Mouse (Mus musculus): ENCODE results near the gene Gmpr2. TPM values are rescaled to one million over a fixed set of nuclear protein-coding genes. Genes with fewer than 3 reads are reported as not detected.

Gene Gmpr2
- 41.3 and 43.3 TPM in 2 replicates for polyA plus RNA-seq (2014; fragmentation: Nextera tagmentation; extraction: Ambion mirVana)

DNA sequence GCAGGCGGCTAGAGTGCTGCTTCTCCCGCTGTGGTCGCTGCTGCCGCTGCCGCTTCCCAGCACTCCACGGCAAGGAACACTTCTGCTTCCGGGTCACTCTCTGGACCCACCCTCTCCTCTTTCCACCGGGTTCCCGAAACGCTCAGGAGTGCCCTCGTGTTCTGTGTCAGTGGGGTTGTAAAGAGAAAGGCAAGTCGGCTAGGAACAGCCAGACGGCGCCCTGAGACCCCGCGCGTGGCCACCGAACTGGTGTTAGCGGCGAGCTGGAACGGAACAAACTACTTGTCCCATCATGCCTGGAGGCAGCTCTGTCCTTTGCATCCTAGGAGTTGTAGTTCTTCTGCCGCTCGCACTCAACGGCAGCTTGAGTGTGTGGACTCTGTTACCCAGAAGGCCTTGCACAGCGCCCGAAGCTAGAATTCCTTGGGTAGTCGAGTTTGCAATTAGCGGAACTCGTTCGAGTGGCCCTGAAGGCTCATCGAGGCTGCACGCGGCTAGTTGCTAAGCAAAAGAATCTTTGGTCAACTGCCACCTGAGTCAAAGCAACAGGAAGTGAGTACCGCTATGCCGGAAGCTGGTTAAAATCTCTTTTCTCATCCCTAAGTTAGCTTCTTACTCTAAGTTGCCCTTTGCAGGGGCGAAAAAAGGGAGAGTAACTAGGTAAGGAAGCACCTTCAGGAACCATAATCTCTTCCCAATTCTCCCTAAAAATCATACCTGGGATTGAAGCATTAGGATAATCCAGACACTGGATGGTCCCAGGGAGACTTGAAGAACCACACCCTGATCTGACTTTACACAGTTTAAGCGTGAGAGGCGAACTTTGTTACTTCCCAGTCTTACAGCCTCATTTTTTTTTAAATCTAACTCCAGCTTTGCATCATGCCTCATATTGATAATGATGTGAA, at the start of gene Gmpr2, which contains the start of gene Nedd8:
TSS of gene Gmpr2 (plus strand) at position 109 of the 908 bp plus-strand sequence.
TSS of gene Nedd8 (minus strand) at position 292 of the 908 bp plus-strand sequence.
- WGBS (ENCODE audit: insufficient replicate concordance), result under 1% methylated on average over 38 of the region's 38 CpGs
- H3K4me1 ChIP-seq (ENCODE audit: control insufficient read depth, insufficient read depth, low read length), result peaks cover 10% of the 10 kb centered on the region; the same call in 1 of the 2 replicates
- peak; percentile 95 for ATAC-seq (replicated peaks; ENCODE audit: insufficient number of reproducible peaks, low FRiP score, low TSS enrichment)
- H3K27ac ChIP-seq (ENCODE audit: low read depth, low read length), result peak within 1 kb of the TSS; percentile 77
- peak within 1 kb of the TSS; percentile 96 for H3K4me2 ChIP-seq
- no peaks in the 10 kb centered on the region for H3K9me3 ChIP-seq (replicated peaks; ENCODE audit: control insufficient read depth, low read length)
- peaks cover 13% of the 10 kb centered on the region for H3K36me3 ChIP-seq (ENCODE audit: control insufficient read depth, insufficient read depth, low read length)
- H3K27me3 ChIP-seq (ENCODE audit: control insufficient read depth, insufficient read depth, low read length), result no peaks in the 10 kb centered on the region
- H3K4me3 ChIP-seq (ENCODE audit: low read depth, low read length), result peak within 1 kb of the TSS; percentile 89
- H3K9ac ChIP-seq (ENCODE audit: low read depth, low read length), result peak within 1 kb of the TSS; percentile 88

DNA sequence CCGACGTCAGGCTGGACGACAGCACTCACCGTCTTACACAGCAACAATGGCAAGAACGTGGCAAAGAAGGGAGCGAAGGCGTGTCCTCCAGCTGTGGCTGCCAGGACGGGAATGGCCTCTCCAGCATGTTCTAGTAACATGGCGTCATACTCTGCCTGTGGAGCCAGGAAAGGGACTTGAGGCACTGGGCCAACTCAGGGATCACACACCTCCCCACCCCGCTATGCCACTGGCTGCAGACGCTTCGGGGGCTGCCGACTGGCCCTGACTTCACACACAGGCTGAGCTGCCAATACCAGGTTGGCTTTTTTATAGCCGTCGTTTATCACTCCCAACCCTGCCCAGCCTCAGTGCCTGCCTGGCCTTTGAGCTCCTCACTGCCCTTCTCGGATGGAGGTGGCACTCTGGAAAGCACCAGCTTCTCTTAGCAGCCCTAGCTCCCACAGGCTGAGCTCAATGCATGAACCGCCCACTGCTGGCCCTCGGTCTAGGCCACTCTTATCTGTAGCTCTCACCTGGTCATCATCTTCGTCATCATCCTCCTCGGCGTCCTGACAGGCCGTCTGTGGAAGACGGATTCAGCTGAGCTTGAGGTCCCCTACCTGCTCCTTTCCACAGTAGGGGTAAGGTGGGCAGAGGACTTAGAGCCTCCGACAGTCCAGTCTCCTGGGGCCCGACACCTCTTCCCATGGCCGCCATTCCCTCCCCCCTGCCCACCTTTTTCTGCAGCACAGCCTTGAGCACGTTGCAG, 43.5 kb upstream of the Gmpr2 start:
- H3K27me3 ChIP-seq (ENCODE audit: control insufficient read depth, insufficient read depth, low read length), result no peaks in the 10 kb centered on the region
- H3K36me3 ChIP-seq (ENCODE audit: control insufficient read depth, insufficient read depth, low read length), result peaks cover 51% of the 10 kb centered on the region
- no peak for ATAC-seq (replicated peaks; ENCODE audit: insufficient number of reproducible peaks, low FRiP score, low TSS enrichment)
- no peak overlapping the region for H3K4me3 ChIP-seq (ENCODE audit: low read depth, low read length)
- whole genome bisulfite sequencing (ENCODE audit: insufficient replicate concordance), result 90% methylated on average over 27 of the region's 27 CpGs
- H3K9me3 ChIP-seq (replicated peaks; ENCODE audit: control insufficient read depth, low read length), result no peaks in the 10 kb centered on the region
- H3K4me2 ChIP-seq, result no peak overlapping the region
- no peak overlapping the region for H3K9ac ChIP-seq (ENCODE audit: low read depth, low read length)
- 0 out of 2 replicates have a peak, but pooled peaks cover 4% of the 10 kb centered on the region for H3K4me1 ChIP-seq (ENCODE audit: control insufficient read depth, insufficient read depth, low read length)
- H3K27ac ChIP-seq (ENCODE audit: low read depth, low read length), result no peak overlapping the region

DNA sequence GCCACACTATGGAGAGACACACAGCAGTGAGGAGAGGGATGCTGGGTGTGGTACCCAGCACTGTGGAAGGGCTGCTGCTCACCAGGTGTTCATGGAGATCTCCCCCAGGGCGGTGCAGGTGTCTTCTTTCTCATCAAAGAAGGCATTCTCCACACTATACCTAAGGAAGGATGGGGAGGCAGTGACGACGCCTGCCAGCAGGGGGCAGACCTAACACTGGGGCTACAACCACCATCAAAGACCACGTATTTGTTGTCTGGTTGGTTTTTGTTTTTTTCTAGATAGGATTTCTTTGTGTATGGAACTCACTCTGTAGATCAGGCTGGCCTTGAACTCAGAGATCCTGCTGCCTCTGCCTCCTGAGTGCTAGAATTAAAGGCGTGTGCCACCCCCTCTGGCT, 42.4 kb upstream of the Gmpr2 start:
- Histone ChIP-seq H3K9me3 (replicated peaks; ENCODE audit: control insufficient read depth, low read length) (no peaks in the 10 kb centered on the region), H3K9ac (ENCODE audit: low read depth, low read length) (no peak overlapping the region), H3K4me3 (ENCODE audit: low read depth, low read length) (no peak overlapping the region), H3K4me1 (ENCODE audit: control insufficient read depth, insufficient read depth, low read length) (0 out of 2 replicates have a peak, but pooled peaks cover 4% of the 10 kb centered on the region), H3K36me3 (ENCODE audit: control insufficient read depth, insufficient read depth, low read length) (peaks cover 58% of the 10 kb centered on the region), H3K4me2 (no peak overlapping the region), H3K27me3 (ENCODE audit: control insufficient read depth, insufficient read depth, low read length) (no peaks in the 10 kb centered on the region), H3K27ac (ENCODE audit: low read depth, low read length) (no peak overlapping the region)
- WGBS (ENCODE audit: insufficient replicate concordance), result 52% methylated on average over 5 of the region's 5 CpGs
- no peak for ATAC-seq (replicated peaks; ENCODE audit: insufficient number of reproducible peaks, low FRiP score, low TSS enrichment)

DNA sequence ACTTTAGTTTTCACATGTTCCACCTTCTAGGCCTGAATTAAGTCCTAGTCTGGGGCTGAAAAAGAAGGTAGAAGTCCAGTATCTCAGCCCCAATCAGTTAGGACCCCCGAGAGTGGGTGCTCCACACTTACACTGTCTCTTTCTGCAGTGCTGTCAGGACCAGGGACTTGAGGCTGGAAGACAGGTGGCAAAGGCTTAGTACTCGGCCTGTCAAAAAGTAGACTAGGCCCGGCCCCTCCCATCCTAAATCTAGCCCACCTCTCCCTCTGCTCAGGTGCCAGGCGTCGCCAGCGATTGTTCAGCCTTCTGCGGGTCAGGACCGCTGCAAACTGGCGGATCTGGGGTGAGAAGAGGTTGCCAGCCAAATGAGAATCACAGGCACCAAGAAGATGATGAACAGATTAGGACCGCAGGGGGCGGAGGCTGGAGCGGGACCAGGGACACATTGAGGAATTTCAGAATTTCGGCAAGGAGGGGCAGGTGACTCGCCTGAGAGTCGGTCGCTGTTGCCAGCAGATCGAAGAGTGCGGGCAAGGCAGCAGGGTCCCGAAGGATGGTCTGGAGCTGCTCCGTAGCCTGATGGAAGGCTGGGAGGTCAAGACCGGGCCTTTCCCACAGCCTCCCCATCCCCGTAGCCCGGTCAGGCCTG, 36.7 kb upstream of the Gmpr2 start:
- H3K36me3 ChIP-seq (ENCODE audit: control insufficient read depth, insufficient read depth, low read length), result peaks cover 42% of the 10 kb centered on the region
- peak; percentile 59 for ATAC-seq (replicated peaks; ENCODE audit: insufficient number of reproducible peaks, low FRiP score, low TSS enrichment)
- H3K4me1 ChIP-seq (ENCODE audit: control insufficient read depth, insufficient read depth, low read length), result peaks cover 3% of the 10 kb centered on the region; the same call in 1 of the 2 replicates
- no peaks in the 10 kb centered on the region for H3K27me3 ChIP-seq (ENCODE audit: control insufficient read depth, insufficient read depth, low read length)
- no peak overlapping the region for H3K27ac ChIP-seq (ENCODE audit: low read depth, low read length)
- no peaks in the 10 kb centered on the region for H3K9me3 ChIP-seq (replicated peaks; ENCODE audit: control insufficient read depth, low read length)
- peak overlapping the region; percentile 65 for H3K4me3 ChIP-seq (ENCODE audit: low read depth, low read length)
- WGBS (ENCODE audit: insufficient replicate concordance), result 2% methylated on average over 23 of the region's 23 CpGs
- H3K9ac ChIP-seq (ENCODE audit: low read depth, low read length), result peak overlapping the region; percentile 76
- peak overlapping the region; percentile 78 for H3K4me2 ChIP-seq

DNA sequence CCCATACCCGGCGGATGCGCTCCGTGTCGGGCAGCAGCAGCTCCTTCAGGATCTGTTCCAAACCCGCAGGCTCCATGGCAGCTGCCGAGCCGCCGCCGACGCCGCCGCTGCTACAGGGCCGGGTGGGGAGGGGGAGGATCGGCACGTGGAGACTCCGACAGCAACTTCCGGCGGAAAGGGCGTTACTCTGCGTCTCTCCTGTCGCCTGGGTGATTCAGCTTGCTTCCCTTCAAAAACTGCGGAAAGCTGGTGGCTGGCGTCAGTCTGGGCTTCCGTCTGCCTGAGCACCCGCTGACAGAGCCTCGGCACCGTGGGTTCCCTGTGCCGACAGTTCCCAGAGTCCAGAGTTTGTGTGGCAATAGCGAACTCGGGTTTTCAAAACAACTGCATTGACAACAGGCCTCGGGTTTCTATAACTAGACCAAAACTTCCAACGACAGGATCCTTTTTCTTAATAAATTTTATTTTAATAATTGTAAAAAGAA, 36.2 kb upstream of the Gmpr2 start, which contains the start of gene Ipo4:
TSS of gene Ipo4 (minus strand) at position 435 of the 485 bp plus-strand sequence.
- Histone ChIP-seq H3K4me2 (peak within 1 kb of the TSS; percentile 78), H3K4me3 (ENCODE audit: low read depth, low read length) (peak within 1 kb of the TSS; percentile 65), H3K4me1 (ENCODE audit: control insufficient read depth, insufficient read depth, low read length) (peaks cover 3% of the 10 kb centered on the region; the same call in 1 of the 2 replicates), H3K36me3 (ENCODE audit: control insufficient read depth, insufficient read depth, low read length) (peaks cover 38% of the 10 kb centered on the region), H3K27ac (ENCODE audit: low read depth, low read length) (no peak within 1 kb of the TSS), H3K9ac (ENCODE audit: low read depth, low read length) (peak within 1 kb of the TSS; percentile 76), H3K27me3 (ENCODE audit: control insufficient read depth, insufficient read depth, low read length) (no peaks in the 10 kb centered on the region), H3K9me3 (replicated peaks; ENCODE audit: control insufficient read depth, low read length) (no peaks in the 10 kb centered on the region)
- ATAC-seq (replicated peaks; ENCODE audit: insufficient number of reproducible peaks, low FRiP score, low TSS enrichment), result peak; percentile 64
- 1% methylated on average over 33 of the region's 33 CpGs for WGBS (ENCODE audit: insufficient replicate concordance)

DNA sequence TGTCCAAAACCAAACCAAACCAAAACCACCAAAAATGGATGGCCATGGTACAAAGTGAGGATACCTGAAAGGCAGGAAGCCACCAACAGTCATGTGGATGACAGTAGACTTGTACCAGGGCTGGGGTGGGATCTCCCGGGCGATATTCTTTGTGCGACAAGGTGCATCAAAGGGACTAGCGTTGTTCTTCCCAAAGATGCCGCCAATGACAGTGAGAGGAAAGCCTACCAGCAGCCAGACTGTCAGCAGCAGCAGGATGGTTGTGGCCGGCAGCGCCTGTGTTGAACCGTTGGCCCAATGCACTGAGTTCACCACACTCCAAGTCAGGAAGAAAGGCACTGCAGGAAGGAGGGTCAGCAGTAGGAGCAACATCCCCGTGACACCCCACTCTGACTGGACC, 33.9 kb upstream of the Gmpr2 start, which contains the start of gene Gm49378:
TSS of gene Gm49378 (minus strand) at position 101 of the 400 bp plus-strand sequence.
- Histone ChIP-seq H3K4me1 (ENCODE audit: control insufficient read depth, insufficient read depth, low read length) (peaks cover 9% of the 10 kb centered on the region), H3K9ac (ENCODE audit: low read depth, low read length) (no peak within 1 kb of the TSS), H3K36me3 (ENCODE audit: control insufficient read depth, insufficient read depth, low read length) (peaks cover 34% of the 10 kb centered on the region), H3K9me3 (replicated peaks; ENCODE audit: control insufficient read depth, low read length) (no peaks in the 10 kb centered on the region), H3K4me3 (ENCODE audit: low read depth, low read length) (no peak within 1 kb of the TSS), H3K4me2 (no peak within 1 kb of the TSS), H3K27ac (ENCODE audit: low read depth, low read length) (no peak within 1 kb of the TSS), H3K27me3 (ENCODE audit: control insufficient read depth, insufficient read depth, low read length) (no peaks in the 10 kb centered on the region)
- 92% methylated on average over 9 of the region's 9 CpGs for WGBS (ENCODE audit: insufficient replicate concordance)
- no peak for ATAC-seq (replicated peaks; ENCODE audit: insufficient number of reproducible peaks, low FRiP score, low TSS enrichment)

DNA sequence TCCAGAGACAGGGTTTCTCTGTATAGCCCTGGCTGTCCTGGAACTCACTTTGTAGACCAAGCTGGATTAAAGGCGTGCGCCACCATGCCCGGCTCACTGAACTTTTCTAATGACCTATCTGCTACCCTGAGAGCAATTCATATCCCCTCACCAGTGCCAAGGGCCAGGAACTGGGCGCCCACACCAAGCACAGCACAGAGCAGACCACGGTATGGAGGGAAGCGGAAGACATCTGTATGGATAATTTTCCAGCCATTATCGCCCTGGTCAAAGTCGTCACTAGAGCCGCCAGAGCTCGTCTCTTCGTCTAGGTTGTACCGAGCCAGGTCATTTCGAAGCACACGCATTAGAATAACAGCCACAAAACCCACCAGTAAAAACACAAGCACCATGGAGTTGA, 30.9 kb upstream of the Gmpr2 start:
- ATAC-seq (replicated peaks; ENCODE audit: insufficient number of reproducible peaks, low FRiP score, low TSS enrichment), result no peak
- H3K9ac ChIP-seq (ENCODE audit: low read depth, low read length), result no peak overlapping the region
- H3K4me1 ChIP-seq (ENCODE audit: control insufficient read depth, insufficient read depth, low read length), result peaks cover 18% of the 10 kb centered on the region
- no peak overlapping the region for H3K4me2 ChIP-seq
- no peaks in the 10 kb centered on the region for H3K9me3 ChIP-seq (replicated peaks; ENCODE audit: control insufficient read depth, low read length)
- H3K4me3 ChIP-seq (ENCODE audit: low read depth, low read length), result no peak overlapping the region
- 96% methylated on average over 14 of the region's 14 CpGs for WGBS (ENCODE audit: insufficient replicate concordance)
- H3K36me3 ChIP-seq (ENCODE audit: control insufficient read depth, insufficient read depth, low read length), result peaks cover 23% of the 10 kb centered on the region
- H3K27ac ChIP-seq (ENCODE audit: low read depth, low read length), result no peak overlapping the region
- no peaks in the 10 kb centered on the region for H3K27me3 ChIP-seq (ENCODE audit: control insufficient read depth, insufficient read depth, low read length)

DNA sequence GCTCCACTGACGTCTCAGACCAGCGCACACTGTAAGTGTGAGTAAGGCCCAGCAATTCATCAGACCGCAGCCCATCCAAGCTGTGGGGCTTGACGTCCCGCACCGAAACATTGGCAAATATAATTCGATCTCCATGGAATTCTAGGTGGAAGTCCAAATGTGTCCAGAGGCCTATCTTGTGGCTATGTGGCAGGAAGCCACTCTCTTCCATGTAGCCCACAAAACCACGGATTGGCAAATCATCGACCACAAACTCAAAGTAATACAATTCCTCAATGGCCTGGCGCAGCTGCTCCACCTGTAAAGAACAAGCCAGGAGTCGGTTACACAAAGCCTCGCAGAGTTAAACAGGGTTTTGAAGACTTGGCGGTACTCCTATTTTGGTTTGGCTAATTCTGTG, 30.4 kb upstream of the Gmpr2 start:
- H3K9me3 ChIP-seq (replicated peaks; ENCODE audit: control insufficient read depth, low read length), result no peaks in the 10 kb centered on the region
- no peak overlapping the region for H3K4me2 ChIP-seq
- no peak overlapping the region for H3K27ac ChIP-seq (ENCODE audit: low read depth, low read length)
- no peak for ATAC-seq (replicated peaks; ENCODE audit: insufficient number of reproducible peaks, low FRiP score, low TSS enrichment)
- 95% methylated on average over 13 of the region's 13 CpGs for WGBS (ENCODE audit: insufficient replicate concordance)
- H3K36me3 ChIP-seq (ENCODE audit: control insufficient read depth, insufficient read depth, low read length), result peaks cover 23% of the 10 kb centered on the region
- no peak overlapping the region for H3K9ac ChIP-seq (ENCODE audit: low read depth, low read length)
- peaks cover 18% of the 10 kb centered on the region for H3K4me1 ChIP-seq (ENCODE audit: control insufficient read depth, insufficient read depth, low read length)
- H3K4me3 ChIP-seq (ENCODE audit: low read depth, low read length), result no peak overlapping the region
- H3K27me3 ChIP-seq (ENCODE audit: control insufficient read depth, insufficient read depth, low read length), result no peaks in the 10 kb centered on the region

All from heart, embryonic 11.5 days (tissue).